Mouse (Mus musculus) Muller cell, postnatal 12 days (primary cell): ENCODE results near the gene Klhl8.

Experiments
- DNase-seq: peaks from one replicate; pipeline ENCODE4 v3.0.0-alpha.2; 2015; ENCODE audit errors: inconsistent ontology term

Klhl8 gene

DNA sequence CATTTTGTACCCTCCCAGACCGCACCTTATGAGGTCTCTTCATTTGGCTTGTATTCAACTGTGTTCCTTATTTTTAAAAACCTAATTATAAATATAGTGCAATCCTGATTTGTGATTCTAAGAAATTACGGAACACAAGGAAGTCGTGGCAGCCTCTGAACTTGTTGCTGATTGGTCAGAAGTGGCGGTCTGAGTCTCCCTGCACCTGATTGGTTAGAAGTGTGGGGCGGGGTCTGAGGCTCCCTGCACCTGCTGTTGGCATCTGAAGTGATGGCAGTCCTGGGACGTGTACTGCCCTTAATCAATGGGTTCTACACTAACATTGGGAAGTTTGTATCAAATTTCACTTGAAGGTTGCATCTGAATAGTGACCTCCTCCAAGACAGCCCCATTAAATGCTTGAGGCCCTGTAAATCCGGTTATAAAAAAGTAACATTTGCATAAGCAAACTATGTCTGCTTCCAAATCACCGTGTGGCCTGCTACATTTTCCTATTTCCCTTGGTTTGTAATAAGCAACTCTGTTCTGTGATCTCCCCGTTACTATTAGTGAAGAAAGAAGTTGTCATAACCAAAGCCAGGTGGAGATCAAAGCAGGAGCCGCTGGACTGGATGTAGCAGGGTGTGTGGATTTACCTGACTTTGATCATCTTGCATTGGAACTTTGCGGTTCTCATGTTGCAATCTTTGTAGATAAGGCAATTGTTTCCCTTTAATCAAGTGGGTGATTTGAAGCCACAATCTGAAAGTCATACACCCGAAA lies 5.7 kb upstream of the Klhl8 start:
- no peak for DNase-seq

DNA sequence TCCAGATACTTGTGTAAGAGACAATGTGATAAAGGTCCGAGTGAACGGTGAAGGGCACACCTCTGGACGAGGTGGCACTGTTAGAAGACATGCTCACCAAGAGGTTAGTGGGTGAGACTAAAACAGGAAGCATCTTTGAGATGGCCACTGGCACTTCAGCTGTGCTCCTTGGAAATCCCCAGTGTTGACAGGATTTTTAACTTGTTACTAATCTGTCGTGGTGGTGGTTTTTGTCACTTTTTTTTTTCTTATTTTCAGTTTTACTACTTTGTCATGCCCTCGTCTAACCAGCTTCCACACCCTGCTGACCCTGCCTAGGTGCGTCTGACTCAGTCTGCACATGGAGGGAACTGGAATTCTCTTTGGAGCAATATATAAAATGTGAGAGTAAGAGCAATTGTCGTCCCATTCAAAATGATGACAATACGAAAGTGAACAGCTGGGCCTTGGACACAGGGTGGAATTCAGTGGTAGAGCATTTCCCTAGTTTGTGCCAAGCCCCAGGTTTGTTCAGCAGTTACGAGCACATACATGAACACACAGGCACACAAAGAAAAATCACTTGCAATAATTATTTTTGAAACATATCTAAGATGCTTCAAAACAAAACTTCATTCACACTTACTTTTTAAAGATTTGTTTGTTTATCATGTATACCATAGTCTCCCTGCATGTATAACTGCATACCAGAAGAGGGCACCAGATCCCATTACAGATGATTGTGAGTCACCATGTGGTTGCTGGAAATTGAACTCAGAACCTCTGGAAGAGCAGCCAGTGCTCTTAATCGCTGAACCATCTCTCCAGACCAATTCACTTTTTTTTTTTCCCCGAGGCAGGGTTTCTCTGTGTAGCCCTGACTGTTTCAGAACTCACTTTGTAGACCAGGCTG lies 3.5 kb upstream of the Klhl8 start:
- no peak for DNase-seq

DNA sequence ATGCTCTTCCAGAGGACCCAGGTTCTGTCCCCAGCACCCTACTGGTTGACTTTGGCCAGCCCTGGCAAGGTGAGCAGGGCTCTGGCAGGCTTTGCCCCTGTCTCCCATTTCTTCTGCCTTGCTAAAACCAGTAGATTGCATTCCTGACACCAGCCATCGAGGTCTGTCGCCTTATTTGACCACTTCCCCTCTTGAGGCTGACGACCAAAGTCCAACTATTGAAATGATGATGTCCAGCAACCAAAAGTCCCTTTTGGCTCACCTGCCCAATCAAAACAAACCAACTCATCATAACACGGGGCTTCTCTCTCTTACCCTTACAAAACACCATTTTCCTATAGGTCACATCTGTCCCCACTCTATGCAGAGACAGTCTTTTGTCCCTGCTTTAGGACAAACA lies 2.1 kb upstream of the Klhl8 start:
- no peak for DNase-seq

DNA sequence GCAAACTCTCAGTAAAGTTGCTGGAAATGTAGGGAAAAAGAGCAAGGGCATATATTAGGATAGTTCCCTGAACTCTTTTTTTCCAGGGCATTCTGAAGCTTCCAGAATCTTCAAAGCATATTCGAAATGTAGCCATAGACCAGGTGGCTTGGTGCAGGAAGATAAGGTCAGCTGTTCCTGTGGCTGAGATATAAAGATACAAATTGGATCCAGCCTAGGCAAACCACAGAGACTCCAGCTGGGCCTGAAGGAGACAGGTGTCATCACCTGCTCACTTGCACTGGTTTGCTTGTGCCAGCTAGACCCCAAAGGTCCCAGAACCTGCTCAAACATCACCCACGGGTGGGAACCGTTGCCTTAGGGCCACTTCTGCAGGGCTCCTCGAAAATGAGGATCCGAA lies 496 bp upstream of the Klhl8 start:
- DNase-seq = no peak

DNA sequence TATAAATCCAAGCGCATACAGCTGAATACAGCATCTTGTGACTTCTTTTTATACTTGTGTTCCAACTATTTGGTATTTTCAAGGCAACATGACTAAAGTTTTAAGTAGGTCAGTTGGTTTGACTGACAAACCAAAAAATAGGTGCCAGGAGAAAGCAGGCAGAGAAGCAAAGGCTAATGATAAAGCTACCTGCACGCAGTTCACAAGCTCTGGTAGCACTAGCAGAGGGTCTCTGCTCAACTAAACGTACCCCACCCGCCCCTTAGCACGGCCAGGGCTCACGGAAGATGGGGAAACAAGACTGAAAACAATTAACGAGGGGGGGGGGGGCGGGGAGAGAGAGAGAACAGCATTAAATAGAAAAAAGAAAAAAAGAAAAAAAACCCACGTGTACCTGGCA lies 903 bp downstream of the Klhl8 start:
- DNase-seq = no peak

DNA sequence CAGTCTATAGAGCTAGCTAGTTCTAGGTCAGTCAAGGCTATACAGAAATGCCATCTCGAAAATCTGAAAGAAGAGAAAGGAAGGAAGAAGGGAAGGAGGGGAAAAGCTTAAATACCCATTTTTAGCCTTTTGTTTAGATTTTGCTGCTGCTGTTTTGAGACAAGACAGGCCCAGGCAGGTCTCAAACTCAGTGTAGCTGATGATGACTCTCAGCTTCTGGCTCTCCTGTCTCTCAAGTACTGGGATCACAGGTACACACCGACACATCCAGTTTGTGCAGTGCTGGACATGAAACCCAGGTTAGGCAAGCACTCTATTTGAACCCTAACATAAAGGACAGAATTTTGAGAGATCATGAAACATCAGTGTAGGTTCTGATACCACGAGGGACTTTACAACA lies 1.6 kb downstream of the Klhl8 start:
- no peak for DNase-seq

DNA sequence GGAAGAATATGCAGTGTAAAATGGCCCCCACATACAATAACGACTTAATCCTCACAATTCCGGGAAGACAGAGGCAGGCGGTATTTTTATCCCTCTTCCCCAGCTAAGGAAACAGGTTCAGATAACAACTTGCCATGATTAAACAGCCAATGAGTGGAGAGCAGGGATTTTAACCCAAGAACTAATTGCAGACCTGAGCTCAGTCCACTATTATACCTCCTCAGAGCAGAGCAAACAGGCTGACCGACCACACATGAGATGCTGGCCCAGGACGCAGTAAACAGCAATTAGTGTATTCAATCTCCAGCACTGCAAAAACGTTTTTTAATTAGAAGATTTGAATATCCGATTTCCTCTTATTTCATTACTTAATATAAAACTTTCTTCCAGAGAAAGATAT lies 2.2 kb downstream of the Klhl8 start:
- no peak for DNase-seq

DNA sequence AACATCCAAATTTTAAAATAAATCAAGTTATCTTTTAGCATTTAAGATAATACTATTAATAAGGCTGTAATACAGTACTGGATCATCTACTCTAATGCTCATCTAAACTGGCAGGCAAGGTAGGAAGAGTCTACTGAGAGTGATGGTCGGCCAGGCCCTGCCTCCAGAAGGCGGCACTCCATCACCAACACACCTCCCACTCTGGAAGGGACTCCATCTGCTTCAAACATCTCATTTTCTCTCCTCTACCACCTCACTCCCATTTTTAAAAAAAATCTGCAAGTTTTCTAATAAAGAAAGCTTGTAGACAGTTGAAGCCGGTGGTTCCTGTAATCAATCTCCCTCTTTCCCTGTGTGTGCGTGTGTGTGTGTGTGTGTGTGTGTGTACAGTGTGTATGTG lies 3.2 kb downstream of the Klhl8 start:
- no peak for DNase-seq

DNA sequence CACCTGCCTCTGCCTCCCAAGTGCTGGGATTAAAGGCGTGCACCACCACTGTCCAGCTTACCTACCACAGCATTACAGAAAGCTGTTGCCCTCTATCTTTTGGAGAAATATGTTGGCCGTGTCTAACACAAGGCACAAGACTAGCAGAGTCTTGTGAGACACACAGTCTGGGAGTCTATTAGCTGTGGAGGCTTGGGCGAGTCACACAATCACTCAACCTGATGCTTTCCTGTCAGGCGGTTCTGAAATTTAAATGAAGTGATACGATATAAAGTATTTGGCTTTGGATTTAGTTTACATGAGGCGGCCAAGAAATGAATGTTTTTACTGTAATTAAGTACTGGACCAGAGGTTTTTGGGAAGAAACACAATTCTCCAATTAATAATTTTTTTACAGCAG lies 4.9 kb downstream of the Klhl8 start:
- DNase-seq = no peak

DNA sequence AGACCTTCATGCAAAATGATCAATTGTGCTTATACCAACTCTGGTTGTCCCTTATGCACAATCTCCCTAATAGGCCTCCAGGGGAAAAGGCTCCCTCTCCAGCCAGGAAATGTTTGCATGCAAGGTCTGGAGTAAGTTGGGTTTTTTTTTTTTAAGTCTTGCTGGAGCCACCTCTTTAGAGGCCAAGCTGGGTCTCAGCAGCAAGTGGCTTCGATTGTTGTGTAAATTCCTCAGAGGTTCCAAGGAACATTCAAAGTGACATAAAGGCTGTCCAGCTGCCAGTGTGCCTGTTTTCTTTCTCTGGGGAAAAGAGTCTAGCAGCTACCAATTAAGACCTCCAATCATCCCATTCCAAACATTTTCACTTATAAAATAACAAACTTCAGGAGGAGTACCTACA lies 12.7 kb downstream of the Klhl8 start:
- DNase-seq = no peak

DNA sequence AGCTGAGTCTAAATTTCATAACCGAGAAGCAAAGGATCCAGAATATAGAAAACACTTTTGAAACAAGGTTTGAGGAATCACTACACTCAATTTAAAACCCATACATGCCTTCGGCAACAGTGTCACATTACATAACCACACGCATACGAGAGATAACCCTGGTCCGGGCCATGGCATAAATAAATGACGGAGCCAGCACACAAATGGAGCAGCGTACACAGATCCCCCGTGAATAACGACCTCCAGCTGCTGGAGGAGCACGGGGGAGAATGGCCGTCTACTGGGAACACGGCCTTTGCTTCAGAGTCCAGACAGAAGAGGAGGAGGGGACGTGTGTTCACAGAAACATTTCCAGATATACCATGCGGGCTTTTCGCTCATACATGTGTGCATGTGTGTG lies 21.3 kb downstream of the Klhl8 start:
- DNase-seq = no peak

DNA sequence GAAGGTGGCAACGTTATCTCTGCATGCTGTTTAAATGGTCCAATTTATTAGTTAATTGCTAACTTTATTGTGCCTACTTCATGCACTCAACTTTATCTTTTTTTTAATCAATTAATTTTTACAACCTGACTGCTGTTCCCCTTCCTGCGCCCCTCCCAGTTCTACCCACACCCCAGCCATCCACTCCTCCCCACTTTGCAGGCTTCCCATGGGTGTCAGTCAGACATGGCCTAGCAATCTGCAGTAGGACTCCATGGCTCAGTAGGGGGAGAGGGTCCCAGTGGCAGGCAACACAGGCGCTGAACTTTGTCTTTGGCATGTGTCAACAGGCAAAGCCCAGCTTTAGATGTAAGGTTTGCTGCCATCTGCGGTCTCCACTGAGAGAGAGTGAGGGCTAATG lies 47.3 kb downstream of the Klhl8 start:
- no peak for DNase-seq

DNA sequence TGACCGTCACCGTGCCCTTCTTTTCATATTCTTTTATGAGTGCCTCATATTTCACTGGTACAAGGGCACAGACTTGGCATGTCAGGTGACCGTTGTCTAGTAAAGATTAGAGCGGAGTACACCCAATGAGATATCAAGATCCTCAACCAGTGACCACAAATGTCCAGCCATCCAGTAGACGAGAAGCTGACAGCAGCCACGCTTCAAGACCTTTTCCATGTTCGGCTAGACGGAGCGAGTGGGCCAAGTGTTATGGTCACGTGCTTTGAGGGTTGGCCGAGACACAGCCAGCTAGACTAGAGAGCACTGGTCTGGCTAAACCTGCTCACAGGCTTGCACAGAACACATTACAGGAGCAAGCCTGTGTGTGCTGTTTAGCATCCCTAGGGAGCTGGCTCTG lies 50.4 kb downstream of the Klhl8 start:
- no peak for DNase-seq

DNA sequence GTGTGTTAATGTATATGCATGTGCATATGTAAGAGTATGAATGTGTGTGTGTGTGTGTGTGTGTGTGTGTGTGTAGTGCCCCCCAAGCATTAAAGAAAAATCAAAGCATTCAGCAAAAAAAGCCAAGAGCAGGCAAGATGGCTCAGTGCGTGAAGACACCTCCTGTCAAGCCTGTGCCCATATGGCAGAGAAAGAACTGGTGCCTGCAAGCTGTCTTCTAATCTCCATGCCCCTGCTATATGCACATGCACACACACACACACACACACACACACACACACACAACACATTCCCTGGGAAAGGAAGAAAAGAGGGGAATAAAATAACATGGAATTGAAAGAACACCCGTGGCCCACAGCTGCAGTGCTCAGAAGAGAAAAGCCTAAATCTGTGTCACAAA lies 53.9 kb downstream of the Klhl8 start:
- no peak for DNase-seq

DNA sequence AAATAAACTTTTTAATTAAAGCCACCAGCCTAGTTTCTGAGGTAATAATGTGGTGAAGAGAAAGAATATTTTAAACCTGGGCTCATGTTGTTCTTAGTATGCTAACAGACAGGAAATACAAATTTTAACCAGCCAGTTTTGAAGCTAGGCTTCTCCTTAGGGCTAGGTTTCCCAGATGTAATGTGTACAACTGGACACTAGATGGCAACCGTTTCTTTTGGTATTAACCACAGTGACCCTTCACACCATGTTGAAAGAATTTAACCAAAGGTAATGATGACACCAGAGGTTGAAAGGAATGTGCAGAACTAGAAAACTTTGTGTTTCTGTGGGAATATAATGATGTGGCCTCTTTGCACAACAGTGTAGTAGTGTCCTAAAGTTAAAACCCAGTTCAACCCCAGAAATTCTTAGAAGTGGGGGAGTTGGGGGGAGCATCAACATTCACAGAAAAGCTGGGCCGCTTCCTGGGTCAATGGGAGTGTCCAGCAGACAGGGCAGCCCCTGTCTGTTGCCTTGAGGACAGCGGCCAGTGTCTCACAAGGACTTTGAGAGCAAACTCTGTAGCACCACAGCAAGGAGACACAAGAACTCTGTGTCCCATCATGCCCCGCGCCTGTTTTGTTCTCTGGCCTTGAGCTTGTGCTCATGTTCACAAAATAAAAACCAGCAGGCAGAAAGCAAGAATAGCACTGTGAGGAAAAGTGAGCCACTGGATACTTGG lies 54.6 kb downstream of the Klhl8 start:
- peak; percentile 81 for DNase-seq

DNA sequence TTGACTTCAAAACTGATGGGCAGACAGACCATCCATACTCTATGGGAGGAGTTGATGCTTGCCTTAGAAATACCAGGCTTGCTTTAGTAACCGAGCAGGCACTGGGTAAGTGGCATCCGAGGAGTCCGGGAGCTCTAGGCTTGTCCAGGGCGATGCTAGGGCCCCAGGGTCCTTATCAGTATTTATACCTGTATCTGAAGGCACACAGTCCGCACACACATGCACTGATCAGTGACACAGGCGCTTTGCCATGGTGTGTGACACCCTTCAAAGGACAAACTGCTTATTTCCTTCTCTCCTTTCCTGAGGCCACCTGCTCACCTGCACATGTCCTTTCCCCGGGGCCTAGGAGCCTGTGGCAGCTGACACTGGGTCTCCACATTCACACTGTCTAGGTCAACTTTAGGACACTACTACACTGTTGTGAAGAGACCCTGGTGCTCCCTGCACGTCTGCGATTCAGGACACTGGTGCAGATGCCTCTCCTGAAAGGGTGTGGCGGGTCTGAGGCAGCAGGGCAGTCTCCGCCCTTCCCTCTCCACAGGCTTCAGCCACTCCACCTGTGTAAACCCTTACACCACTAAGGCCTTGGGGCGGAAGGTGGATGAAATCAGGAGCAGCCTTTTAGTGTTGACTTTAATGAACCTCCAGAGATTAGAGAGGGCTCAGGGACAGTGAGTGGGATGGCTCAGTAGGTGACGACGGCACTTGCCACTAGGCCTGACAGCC lies 55.4 kb downstream of the Klhl8 start:
- DNase-seq = no peak

DNA sequence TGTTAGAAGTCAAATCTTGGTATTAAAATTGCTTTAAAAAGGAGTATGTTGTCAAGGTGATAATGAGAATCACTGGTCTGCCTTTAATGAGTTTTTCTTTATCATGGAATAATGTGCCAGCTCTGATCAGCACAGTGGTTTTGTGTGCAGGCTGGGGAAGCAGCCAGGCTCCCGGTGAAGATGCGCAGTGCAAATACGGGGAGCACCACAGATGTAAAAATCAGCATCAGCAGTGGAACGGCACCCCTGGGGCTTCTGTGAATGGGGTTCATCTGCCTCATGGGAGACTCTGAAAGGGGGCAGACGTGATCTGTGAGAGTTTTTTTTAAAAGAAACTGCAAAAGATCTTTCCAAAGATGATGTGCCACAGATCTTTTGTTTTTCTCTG lies 56.3 kb downstream of the Klhl8 start:
- no peak for DNase-seq

DNA sequence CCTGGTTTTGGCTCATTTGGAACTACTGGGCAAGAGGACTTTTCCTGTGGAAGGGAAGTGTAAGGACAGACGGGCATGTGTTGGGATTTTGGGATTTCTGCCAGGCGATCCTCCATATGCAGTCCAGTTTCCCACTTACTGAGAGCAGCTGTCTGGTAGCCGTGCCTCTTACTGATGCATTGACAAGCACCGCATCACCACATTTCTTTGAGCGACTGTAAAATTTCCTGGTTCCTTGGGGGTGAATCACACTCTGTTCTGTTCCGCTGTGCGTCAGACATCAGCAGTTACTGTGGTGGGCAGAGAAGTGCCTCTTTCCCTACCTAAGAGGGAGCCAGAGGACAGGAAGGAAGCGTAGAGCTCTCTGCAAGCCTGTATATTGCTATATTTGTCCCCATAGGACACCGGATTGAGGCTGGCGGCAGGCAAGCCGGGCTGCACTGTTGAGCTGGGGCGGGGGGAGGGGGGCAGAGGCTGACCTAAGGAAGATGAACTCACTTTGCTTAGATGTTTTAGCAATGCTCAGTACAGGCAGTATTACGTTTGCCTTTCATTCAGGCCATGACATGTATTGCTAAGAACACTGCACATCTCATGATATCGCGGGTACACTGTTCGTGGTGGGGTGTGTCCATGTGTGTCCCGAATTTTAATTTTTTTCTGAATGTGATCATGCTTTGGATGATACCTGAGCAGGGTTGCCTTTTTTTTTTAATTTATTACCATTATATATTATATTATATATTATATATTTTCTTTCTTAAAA lies 56.8 kb downstream of the Klhl8 start:
- peak; percentile 43 for DNase-seq

DNA sequence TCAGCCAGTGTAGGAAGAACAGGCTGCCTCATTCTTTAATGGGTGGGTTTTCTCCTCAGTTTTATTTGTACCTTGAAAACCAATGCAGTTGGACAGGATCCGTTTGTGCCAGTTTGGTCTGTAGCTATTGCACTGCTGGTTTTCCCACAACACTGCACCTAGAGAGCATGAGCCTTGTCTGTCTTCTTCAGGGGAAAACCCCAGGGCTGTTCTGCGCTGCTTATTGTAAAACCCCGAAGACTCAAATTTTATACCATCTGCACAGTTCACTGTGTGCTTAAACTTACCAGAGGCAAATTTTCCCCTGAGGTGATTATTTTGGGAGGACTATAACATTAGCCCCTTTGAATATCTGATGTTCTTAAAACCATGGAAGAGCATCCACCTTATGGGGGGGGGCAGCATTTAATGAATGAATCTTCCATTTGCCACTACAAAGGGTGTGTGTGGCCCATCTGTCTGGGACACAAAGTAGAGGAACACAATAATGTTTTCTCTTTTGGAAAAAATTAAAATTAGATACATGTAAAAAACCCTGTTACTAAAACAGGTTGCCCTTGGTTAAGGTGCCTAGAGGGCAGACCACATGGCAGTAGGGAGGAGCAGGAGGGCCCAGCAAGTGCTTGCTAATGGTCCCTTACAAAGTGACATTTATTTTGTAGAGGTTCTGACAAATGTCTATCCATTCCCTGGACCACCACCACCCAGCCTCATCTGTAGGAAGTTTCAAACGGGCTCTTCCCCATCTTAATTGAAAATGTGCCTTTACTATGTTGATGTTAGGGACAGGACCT lies 58.1 kb downstream of the Klhl8 start:
- DNase-seq = no peak

DNA sequence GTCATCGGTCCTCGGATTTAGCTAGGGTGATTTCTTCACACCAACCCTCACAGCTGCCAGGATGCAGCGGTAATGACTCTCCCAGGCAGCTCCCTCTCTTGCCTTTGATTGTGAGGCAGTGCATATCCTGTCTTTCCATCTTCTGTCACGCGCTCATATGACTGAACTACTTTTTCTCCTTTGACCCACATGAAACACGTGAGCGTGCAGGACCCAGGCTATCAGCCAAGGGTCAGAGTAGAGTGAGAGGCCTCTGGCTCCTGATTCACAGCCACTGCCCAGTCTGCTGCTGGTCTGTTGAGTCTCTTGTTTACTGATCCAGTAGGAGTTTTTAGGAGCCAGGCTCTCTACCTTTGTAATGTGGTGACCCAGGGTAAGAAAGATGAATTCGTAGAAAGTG lies 62.5 kb downstream of the Klhl8 start:
- DNase-seq = no peak
